Mouse (Mus musculus) frontal cortex, postnatal 25 days (tissue): ENCODE data around the gene Spaca6.

Experiments
- DNase-seq, 2 experiments: peaks; one replicate each; pipeline ENCODE4 v3.0.0; 2022; ENCODE audit warnings: low spot score in 2 of 2

Spaca6 gene

GRCm38 (mm10) chr17:17826751-17827657 is at the start of gene Spaca6:
Gene Spaca6, plus strand, starts transcription at chr17:17827158.
- DNase-seq: peak; percentile 72 to 82

GRCm38 (mm10) chr17:17790866-17791630 is 35.9 kb upstream of the Spaca6 start:
- no peak for DNase-seq

GRCm38 (mm10) chr17:17792578-17792977 is 34.4 kb upstream of the Spaca6 start:
- DNase-seq: peak in 1 of 2 experiments; percentile 6

DNA sequence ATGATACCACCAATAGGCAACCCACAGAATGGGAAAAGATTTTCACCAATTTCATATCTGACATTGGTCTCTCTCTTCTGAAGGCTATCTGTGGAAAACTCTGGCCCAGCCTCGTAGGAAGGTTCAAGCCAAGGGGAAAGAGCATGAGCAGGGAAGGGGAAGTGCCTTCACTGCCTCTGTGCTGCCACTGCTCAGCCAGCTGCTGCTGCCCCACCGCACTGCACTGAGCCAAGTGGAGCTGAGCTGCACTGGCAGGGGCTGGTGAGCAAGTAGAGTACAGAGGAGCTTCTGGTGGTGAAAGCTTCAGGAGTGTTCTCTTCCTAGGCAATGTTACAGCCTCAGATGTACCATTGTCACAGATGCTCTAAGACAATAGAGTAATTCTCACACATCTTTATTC is 31.4 kb upstream of the Spaca6 start:
- no peak for DNase-seq

DNA sequence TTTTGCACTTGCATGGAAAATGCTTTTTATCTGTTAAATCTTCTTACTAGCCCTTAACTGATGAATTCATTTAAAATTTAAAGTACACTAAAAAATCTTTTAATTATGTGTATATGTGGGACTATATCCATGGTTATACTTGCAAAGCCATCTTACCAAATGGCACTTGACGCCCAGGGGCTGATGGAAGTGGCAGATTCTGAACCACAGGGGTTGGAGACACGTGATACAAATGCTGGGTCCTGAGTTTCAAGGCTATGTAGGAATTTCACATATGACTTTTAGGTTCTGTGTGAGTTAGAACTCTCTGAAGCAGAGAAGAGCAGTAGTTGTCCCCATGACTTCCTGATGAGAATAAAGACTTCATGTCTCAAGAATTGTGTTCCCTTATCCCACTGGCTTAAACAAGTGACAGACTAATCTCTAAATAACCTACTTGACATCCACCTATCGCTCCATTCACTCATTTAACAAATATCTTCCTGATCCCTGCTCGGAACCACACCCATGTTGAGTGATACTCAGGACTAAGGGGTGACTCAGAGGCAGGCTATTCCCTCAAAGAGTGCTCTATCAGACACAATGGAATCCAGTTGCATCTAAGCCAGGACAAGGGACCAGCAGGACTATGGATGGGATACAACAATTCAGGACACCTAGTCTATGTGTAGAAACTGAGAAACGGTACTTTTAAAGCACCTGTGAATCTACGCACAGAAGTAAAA is 3.2 kb upstream of the Spaca6 start:
- no peak for DNase-seq

GRCm38 (mm10) chr17:17825921-17826591 is 902 bp upstream of the Spaca6 start:
- DNase-seq: no peak

DNA sequence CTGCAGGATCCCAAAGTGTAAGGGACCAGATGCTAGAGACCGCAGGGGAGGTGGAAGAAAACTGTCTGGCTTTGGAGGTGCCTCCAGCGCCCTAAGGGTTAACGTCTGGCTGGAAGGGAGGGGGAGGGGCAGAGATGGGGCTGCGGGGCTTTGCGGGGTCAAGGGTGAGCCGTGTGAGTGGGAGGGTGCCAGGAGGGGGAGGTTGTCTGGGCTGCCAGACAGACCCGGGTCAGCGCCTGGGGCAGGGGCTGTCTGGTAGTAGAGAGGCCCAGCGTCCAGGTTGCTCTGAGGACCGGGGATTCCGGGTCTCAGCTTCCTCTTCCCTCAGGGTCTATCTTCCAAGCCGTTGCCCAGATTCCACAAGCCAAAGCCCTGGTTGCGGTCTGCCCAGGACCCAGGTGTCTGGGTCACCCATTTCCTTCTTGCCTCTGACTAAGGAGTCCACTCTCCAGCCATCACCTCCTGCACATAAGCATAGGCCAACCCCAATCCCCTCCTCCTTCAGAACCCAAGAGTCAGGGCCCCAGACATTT is 766 bp downstream of the Spaca6 start:
- DNase-seq: peak in 1 of 2 experiments; percentile 47

GRCm38 (mm10) chr17:17828191-17828981 is 1.4 kb downstream of the Spaca6 start:
- no peak for DNase-seq

DNA sequence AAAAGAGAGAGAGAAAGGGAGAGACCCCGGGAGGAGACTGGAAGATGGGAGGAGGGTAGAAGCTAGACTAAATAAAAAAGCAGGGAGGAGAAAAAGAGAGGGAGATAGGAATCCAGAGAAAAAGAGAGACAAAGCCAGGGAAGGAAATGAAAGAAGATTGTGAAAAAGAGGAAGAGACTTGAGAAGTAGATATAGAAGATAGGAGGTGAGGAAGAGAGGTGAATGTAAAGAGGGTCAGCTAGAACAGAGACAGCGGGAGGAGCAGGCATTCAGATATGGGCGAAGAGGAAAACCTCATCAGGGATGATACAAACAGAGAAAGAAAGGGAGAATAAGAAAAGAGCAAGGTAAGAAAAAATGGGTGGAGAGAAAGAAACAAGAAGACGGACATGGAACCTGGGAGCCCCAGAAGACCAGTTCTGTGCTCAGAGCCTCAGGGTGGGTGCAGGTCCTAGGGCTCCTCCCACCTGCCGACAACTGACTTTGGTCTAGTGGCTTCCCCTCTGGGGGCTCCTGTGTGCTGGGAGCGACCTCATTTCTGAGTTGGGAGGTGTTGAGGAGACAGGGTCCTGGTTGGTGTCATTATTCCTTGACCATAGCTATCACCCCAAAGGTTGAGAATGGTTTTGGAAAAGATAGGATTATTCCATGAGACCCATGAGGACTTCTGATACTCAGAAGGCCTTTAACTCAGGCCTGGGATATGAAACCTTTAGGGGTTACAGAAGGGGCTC is 2.3 kb downstream of the Spaca6 start:
- no peak for DNase-seq

DNA sequence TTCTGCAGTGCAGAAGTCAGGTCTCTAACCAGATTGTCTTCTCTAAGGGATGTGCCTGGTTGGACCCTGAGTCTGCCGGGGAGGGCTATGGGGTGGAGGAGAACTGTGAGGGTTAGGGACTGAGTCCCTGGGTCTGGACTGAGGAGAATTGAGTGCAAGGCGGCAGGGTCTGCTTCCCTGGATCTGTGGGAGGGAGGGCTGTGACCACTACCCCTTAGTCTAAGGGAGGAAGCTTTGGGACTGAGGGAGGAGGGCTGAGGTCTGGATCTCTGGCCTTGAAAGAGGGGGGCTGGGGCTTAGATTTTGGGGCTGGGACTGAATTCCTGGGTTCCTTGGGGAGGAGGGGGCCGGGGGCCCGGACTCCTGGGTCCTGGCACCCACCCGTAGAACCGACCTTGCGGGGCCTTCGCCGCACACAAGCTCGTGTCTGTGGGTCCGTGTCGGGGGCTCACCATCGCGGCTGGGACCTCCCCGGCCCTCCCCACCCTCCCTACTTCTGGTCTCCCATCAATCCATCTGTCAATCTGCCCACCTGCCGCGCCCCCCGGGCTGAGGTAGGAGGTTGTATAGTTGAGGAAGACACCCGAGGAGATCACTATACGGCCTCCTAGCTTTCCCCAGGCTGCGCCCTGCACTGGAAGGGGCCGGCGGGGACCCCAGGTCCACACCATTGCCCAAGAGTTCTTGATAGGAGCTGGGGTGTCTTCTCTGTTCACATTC is 3.0 kb downstream of the Spaca6 start:
- DNase-seq: no peak

- DNase-seq: no peak
These were observed 3.8 kb downstream of the Spaca6 start for GRCm38 (mm10) chr17:17830731-17831130.

- no peak for DNase-seq
These were observed 7.9 kb downstream of the Spaca6 start for GRCm38 (mm10) chr17:17834896-17835295.

DNA sequence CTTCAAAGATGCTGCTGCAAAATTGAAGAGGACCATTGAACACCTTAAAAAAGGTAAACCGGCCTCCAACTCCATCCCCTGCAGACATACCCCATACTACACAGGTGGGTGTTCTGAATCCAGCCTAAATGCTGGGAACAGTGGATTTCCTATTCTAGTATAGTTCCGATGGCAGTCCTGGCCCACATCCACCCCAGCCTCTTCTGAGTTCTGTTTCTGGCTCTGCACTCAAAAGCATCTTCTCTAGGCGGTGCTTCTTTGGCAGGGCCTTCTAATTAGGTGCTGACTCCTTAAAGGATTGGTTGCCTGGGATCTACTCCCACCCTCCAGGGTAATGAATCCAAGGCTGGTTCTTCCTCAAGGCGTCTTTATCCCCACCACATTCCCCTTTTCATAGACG is 9.1 kb downstream of the Spaca6 start:
- no peak for DNase-seq

DNA sequence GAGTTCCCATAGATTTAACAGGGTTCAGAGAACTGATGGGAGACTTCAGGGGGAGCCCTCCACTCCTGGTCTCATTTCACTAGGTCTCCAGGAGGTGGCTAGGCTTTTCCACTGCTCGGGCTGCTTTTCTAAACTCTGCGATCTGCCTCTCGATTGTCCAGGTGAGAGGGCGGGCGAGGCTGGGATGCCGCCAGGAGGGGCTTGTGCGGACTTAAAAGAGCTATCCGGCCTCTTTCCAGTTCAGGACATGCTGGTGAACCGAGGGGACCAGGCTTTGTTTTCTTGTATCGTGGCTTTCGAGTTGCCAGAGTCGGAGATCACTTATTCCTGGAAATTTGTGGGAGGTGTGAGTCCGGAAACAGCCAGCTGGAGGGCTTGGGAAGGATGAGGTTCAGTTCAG is 10.5 kb downstream of the Spaca6 start:
- no peak for DNase-seq

DNA sequence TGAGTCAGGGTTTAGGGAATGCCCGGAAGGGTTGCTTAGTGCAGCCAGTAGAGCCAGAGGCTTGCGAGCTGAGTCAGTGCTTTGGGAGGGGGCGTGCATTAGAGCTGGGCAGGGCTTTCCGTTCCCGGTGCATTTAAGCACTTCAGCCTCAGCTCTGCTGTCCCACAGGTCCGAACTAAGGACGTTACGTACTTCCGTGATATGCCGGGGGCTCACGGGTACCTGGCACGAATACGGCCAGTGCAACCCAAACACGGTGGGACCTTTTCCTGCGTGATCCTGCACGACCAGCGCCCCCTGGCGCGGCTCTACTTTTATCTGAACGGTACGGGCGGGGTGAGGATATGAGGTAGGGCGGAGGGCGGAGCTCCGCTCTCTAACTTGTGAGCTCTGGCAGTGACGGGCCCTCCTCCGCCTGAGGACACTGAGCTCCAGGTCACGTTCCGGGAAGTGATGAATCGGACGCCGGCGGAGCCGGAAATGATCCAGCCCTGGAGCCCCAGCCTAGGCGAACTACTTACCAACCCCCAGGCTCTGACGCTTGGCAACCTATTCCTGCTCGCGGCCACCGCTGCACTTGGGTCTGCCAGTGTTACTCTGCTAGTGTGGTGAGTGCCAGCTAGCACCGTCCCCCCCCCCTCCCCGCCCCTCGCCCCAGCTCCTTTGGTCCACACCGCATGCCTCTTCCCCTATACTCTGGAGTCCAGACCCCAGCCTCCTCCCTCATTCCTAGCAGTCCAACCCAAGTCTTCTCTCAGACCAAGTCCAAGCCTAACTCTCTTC is 11.2 kb downstream of the Spaca6 start:
- peak; percentile 95 to 96 for DNase-seq

- no peak for DNase-seq
These were observed 12.3 kb downstream of the Spaca6 start for GRCm38 (mm10) chr17:17839276-17839675.

DNA sequence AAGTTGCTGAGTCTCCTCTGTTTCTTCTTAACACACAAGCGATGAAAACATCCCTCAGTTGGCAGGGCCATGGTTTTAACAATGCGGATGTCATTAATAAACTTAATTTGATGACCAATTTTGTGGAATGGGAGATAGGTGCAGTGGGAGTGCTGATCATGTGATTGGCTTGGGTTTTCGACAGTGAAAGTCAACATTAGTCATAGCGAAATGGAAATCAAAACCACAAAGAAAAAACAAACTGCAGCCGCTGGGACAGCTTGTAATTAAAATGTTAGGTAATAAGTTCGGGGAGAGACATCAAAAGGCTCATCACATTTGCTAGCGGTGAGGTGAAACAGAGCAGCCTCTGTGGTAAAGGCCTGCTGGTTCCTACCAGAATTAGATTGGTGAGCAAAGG is 13.8 kb downstream of the Spaca6 start:
- no peak for DNase-seq

GRCm38 (mm10) chr17:17843534-17844261 is 16.7 kb downstream of the Spaca6 start:
- DNase-seq: no peak
